Comparison of ENCODE assay signal across 7 mouse cellular contexts in the genomic region with DNA sequence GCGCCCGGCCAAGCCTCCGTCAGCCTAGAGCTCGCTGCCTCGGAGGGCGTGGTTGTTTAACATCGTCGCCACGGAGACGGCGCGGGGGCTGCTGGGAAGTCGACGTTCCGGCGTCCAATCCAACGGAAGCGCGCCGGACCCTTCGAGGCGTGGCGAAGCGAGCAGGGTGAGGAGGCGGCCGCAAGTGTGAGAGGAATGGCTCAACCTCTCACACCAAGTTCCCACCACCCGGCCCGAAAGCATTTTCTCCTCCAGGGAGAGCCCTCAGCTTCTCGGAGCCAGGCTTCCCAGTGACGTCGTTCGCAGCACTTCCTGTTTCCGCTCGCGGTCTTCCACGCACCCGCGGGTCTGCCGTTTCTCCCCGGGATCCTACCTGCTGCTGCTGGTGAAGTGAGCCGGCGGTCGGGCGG. TPM values are rescaled to one million over a fixed set of nuclear protein-coding genes. Genes with fewer than 3 reads are reported as not detected.
DNase-seq lines count a peak whose midpoint lies in the region; ATAC-seq and TF ChIP-seq lines count a peak whose summit lies in the region.

Aste1 (plus strand) TSS at position 175 of the 410 bp plus-strand sequence.
Nek11 (minus strand) TSS at position 307 of the 410 bp plus-strand sequence.

- TF ChIP-seq POLR2A in small intestine, adult 2 months (IDR thresholded peaks at IDR 0.05; ENCODE audit: low read depth, low read length) = peak; percentile 55

- H3K4me2 ChIP-seq in intestine, postnatal 0 days (replicated peaks; ENCODE audit: low read depth) = peak within 1 kb of the TSS; percentile 72
- H3K4me2 ChIP-seq in midbrain, embryonic 12.5 days (replicated peaks) = peak within 1 kb of the TSS; percentile 69

- peak within 1 kb of the TSS; percentile 82 for H3K4me3 ChIP-seq in embryonic facial prominence, embryonic 10.5 days
- peak within 1 kb of the TSS; percentile 60 for H3K4me3 ChIP-seq in intestine, postnatal 0 days (ENCODE audit: low read depth, low read length)
- peak within 1 kb of the TSS; percentile 75 for H3K4me3 ChIP-seq in midbrain, embryonic 12.5 days
- H3K4me3 ChIP-seq in small intestine, adult 2 months (ENCODE audit: low read depth, low read length) = peak within 1 kb of the TSS; percentile 74

- H3K9ac ChIP-seq in intestine, postnatal 0 days (ENCODE audit: low read depth, low read length) = peak within 1 kb of the TSS; percentile 63
- H3K9ac ChIP-seq in midbrain, embryonic 12.5 days (replicated peaks) = peak within 1 kb of the TSS; percentile 66

- TF ChIP-seq CTCF in intestine, postnatal 0 days (IDR thresholded peaks at IDR 0.05; ENCODE audit: low read depth) = peak; percentile 48
- no peak for TF ChIP-seq CTCF in small intestine, adult 2 months (IDR thresholded peaks at IDR 0.05; ENCODE audit: extremely low read depth, insufficient read length, insufficient replicate concordance, low read depth, low read length)

- ATAC-seq in intestine, postnatal 0 days = peak; percentile 99
- peak; percentile 97 for ATAC-seq in midbrain, embryonic 12.5 days (ENCODE audit: low FRiP score, low read depth)

- no peaks in the 10 kb centered on the region for H3K9me3 ChIP-seq in embryonic facial prominence, embryonic 10.5 days
- no peaks in the 10 kb centered on the region for H3K9me3 ChIP-seq in intestine, postnatal 0 days (ENCODE audit: control insufficient read depth)
- H3K9me3 ChIP-seq in midbrain, embryonic 12.5 days = no peaks in the 10 kb centered on the region

- H3K36me3 ChIP-seq in embryonic facial prominence, embryonic 10.5 days (replicated peaks) = peaks cover 27% of the 10 kb centered on the region
- peaks cover 7% of the 10 kb centered on the region for H3K36me3 ChIP-seq in intestine, postnatal 0 days (ENCODE audit: control insufficient read depth, insufficient read depth)
- peaks cover 12% of the 10 kb centered on the region; the same call in 1 of the 2 replicates for H3K36me3 ChIP-seq in midbrain, embryonic 12.5 days
- H3K36me3 ChIP-seq in small intestine, adult 2 months (ENCODE audit: control insufficient read depth, insufficient read depth, low read length) = peaks cover 10% of the 10 kb centered on the region

- peaks cover 6% of the 10 kb centered on the region for H3K4me1 ChIP-seq in embryonic facial prominence, embryonic 10.5 days
- peaks cover 4% of the 10 kb centered on the region; the same call in 1 of the 2 replicates for H3K4me1 ChIP-seq in intestine, postnatal 0 days (replicated peaks; ENCODE audit: control insufficient read depth, insufficient read depth, low read length)
- peaks cover 24% of the 10 kb centered on the region for H3K4me1 ChIP-seq in midbrain, embryonic 12.5 days
- peaks cover 5% of the 10 kb centered on the region; the same call in 1 of the 2 replicates for H3K4me1 ChIP-seq in small intestine, adult 2 months (ENCODE audit: control insufficient read depth, insufficient read depth, insufficient read length, low read length)

- peak within 1 kb of the TSS; percentile 86 for H3K27ac ChIP-seq in embryonic facial prominence, embryonic 10.5 days (replicated peaks)
- peak within 1 kb of the TSS; percentile 93 for H3K27ac ChIP-seq in intestine, postnatal 0 days (ENCODE audit: low read depth, low read length)
- H3K27ac ChIP-seq in midbrain, embryonic 12.5 days (replicated peaks) = peak within 1 kb of the TSS; percentile 87
- H3K27ac ChIP-seq in small intestine, adult 2 months (ENCODE audit: insufficient read depth, low read depth, low read length) = peak within 1 kb of the TSS; percentile 83

- WGBS in embryonic facial prominence, embryonic 10.5 days = under 1% methylated on average over 44 of the region's 44 CpGs
- WGBS in intestine, postnatal 0 days = under 1% methylated on average over 44 of the region's 44 CpGs
- WGBS in midbrain, embryonic 12.5 days = under 1% methylated on average over 44 of the region's 44 CpGs
- WGBS in small intestine, adult 2 months = under 1% methylated on average over 44 of the region's 44 CpGs

- peak; percentile 97 for DNase-seq in adrenal gland, postnatal 10 days
- DNase-seq in embryonic facial prominence, embryonic 10.5 days (ENCODE audit: low spot score) = peak; percentile 95
- peak; percentile 49 for DNase-seq in gonadal fat pad, adult 2 months (ENCODE audit: low read depth)
- DNase-seq in left cerebral cortex, postnatal 4 days = peak; percentile 90

- intact Hi-C loops in left cerebral cortex, postnatal 4 days (cut with DNase I) = no loop called here

- H3K27me3 ChIP-seq in embryonic facial prominence, embryonic 10.5 days (replicated peaks; ENCODE audit: low read depth, poor library complexity, severe bottlenecking) = no peaks in the 10 kb centered on the region; the same call in 1 of the 2 replicates
- H3K27me3 ChIP-seq in intestine, postnatal 0 days (replicated peaks; ENCODE audit: control insufficient read depth, insufficient read depth, low read length) = no peaks in the 10 kb centered on the region
- H3K27me3 ChIP-seq in midbrain, embryonic 12.5 days = peaks cover 5% of the 10 kb centered on the region; the same call in 1 of the 2 replicates
- no peaks in the 10 kb centered on the region for H3K27me3 ChIP-seq in small intestine, adult 2 months (ENCODE audit: control insufficient read depth, insufficient read depth, low read length)

RNA-seq across cellular contexts. Expression of gene Aste1, which starts in this region (rescaled TPM):
- total RNA-seq in adrenal gland, postnatal 10 days (2021) = 10 to 100 TPM; 13.9 to 18.4 TPM
- polyA plus RNA-seq in embryonic facial prominence, embryonic 10.5 days (2016; fragmentation: Nextera tagmentation; extraction: Ambion mirVana) = 13.7 and 15.1 TPM in 2 replicates
- 5.7 and 7.1 TPM in 2 replicates for polyA plus RNA-seq in gonadal fat pad, adult 2 months (2012; rRNA removed)
- 9.2 and 10.4 TPM in 2 replicates for polyA plus RNA-seq in intestine, postnatal 0 days (2015; fragmentation: Nextera tagmentation; extraction: Ambion mirVana)
- total RNA-seq in left cerebral cortex, postnatal 4 days (2021) = 10 to 100 TPM in 1 of 2 experiments, 1 to 10 TPM in 1; 9.7 to 12.3 TPM
- polyA plus RNA-seq in midbrain, embryonic 12.5 days (2016; fragmentation: Nextera tagmentation; extraction: Ambion mirVana) = 15.2 and 16.4 TPM in 2 replicates
- polyA plus RNA-seq in small intestine, adult 2 months (2012; rRNA removed) = 2.3 and 4.6 TPM in 2 replicates

RNA-seq across cellular contexts. Expression of gene Nek11, which starts in this region (rescaled TPM):
- total RNA-seq in adrenal gland, postnatal 10 days (2021) = under 1 TPM in 1 of 2 experiments, not detected in 1; 0.15 TPM
- polyA plus RNA-seq in embryonic facial prominence, embryonic 10.5 days (2016; fragmentation: Nextera tagmentation; extraction: Ambion mirVana) = 0.36 and 0.44 TPM in 2 replicates
- 0.18 and 0.60 TPM in 2 replicates for polyA plus RNA-seq in gonadal fat pad, adult 2 months (2012; rRNA removed)
- polyA plus RNA-seq in intestine, postnatal 0 days (2015; fragmentation: Nextera tagmentation; extraction: Ambion mirVana) = 0.04 and 0.08 TPM in 2 replicates
- total RNA-seq in left cerebral cortex, postnatal 4 days (2021) = 1 to 10 TPM; 1.6 to 2.2 TPM
- 1.2 and 1.9 TPM in 2 replicates for polyA plus RNA-seq in midbrain, embryonic 12.5 days (2016; fragmentation: Nextera tagmentation; extraction: Ambion mirVana)
- polyA plus RNA-seq in small intestine, adult 2 months (2012; rRNA removed) = not detected in 2 replicates

Comparison
In these comparisons a context has a peak if more than half of its experiments do, and no peak if none do; other contexts are left out.
1. Peak in every context shown above with its lines: DNase-seq, ATAC-seq, H3K4me3 ChIP-seq and H3K27ac ChIP-seq.